Mouse (Mus musculus): ENCODE measurements around the gene Rai14.
"Not testable (repeated sequence)": the region's sequence is repeated elsewhere in the genome, so short reads cannot be mapped to it uniquely, and the experiment has no call there.

Rai14 gene

DNA sequence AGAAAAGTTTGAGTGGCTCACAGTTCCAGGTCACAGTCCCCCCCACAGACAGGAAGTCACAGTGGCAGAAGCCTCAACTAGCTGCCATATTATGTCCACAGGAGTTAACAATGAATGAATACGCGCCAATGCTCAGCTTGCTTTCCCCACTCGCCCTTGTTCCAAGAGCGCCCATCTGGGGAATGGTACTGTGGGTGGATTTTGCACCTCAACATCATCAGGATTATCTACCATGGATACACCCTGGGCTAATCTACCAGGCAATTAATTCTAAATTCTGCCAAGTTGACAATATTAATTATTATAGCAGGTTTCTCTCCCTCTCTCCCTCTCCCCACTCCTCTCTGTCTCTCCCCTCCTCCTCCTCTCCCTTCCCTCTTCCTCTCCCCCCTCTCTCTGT lies 105.3 kb downstream of the Rai14 start:
- in situ Hi-C loops (cut with MseI, MboI), result no loop called here

DNA sequence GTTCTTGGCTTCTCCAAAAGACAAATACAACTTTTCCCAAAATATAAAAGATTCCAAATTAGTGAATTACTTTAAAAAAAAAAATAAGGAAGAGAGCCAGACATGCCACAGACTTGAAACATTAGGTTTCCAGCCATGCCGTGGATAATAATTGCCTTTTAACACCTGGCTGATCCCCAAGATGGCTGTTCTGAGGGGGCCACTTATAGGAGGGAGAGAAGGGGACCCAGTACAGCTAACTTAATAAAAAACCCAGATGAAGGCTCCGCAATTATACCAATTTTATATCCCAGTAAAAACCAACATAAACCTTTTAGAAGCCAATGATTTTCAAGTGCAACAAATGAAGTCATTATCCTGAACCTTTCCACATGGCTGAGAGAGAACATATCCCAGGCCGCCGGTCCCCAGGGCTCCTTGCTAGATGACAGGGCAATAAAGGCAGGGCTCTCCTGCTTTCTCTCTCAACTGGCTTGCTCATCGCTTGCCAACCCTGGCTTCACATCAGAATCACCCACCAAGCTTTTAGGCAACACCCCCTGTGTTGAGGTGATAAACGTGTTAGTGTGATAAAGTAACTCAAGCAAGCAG lies 105.8 kb downstream of the Rai14 start:
- in situ Hi-C loops (cut with MseI, MboI), result no loop called here

DNA sequence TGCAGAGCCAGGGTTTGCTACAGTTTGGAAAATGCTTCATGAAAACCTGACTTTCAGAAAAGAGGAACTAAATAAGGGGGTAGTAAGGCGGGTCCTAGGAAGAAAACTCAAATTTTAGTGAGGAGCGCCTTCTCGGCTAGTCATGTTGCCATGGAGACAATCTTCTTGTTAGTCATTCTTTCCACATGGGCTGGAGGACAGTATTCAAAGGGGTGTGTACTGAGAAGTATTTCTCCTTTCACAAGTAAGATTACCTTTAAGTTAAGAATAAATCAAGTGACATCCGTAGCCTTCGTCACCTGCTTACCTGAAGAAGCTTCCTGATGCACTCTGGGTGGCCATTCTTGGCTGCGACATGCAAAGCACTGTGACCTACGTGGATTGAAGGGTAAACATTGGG lies 115.0 kb downstream of the Rai14 start:
- in situ Hi-C loops (cut with MseI, MboI), result no loop called here

DNA sequence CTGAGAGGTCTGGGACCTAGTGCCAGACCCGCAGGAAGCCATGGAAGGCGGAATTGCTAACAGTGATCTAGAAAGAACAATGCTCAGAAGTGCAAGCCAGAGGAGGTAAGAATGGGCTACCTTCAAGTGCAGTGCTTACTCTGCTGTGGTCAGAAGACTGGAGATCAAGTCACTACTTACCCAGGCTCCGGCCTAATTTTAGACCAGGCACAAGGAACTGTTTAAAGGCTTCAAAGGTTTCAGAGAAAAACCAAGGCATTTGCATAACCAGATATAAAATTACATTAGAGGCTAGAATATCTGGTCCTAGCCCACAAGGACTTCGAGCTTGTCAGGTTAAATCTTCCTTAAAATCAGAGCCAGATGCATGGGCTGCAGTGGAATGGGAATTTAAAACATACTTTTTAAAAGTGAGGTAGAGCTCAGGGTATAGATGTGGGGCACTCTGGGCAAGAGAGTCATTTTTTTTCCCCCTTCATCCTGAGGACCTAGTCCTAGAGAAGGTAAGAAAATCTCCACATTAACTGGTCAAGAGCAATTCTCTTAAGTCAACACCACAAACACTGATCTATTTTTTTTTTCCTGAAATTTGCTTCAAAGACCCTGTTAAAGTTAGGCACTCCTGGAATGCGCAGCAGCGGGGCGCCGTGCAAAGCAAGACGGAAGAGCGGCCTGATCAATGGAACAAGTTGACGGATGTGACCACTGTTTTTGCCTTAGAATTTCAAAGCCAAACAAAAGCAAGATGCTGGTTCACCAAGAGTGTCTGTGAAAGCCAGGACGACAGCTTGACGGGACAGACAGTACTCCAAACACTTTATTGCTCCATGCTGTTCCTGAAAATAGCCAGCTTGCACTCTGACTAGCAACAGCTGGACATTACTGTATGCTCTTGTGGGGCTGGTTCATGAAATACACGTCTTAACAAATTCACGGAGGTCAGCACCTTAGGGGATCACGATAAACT lies 115.9 kb downstream of the Rai14 start:
- in situ Hi-C loops (cut with MseI, MboI), result no loop called here

DNA sequence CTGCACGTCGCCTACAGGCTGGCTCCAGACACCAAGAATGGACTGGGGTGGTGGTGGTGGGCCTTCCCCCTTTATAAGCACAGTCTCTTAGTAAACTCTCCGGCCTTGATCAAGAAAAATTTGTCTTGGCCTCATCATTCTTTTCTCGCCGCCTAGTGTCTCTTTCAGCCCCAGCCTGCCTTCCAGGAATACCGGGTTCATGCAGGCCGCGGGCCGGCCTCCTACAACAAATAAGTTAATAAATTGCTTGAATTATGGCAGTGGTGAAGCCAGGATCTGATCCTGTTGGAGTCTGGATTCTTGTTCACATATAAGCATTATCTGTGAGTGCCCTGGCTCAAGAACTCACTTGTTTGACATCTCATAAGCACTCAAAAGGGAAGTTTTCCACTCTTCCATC lies 117.6 kb downstream of the Rai14 start:
- in situ Hi-C loops (cut with MseI, MboI), result no loop called here

DNA sequence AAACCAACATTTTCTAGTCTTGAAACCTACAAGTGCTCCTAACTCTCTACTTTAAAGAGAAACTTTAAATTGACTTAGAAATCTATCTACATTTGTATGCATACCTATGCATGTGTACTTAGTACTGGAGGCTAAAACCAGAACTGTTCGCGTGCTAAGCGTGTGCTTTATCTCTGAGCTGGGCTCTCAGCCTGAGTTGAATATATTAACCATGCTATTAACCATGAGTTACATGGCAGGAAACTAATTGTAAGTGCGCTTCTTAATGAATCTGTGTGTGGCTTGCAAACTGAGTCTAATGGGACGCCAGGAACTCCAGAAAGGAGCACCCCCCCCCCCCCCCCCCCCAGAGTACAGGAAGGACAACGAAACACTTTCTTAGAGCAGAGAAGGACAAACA lies 119.0 kb downstream of the Rai14 start:
- in situ Hi-C loops (cut with MseI, MboI), result no loop called here

DNA sequence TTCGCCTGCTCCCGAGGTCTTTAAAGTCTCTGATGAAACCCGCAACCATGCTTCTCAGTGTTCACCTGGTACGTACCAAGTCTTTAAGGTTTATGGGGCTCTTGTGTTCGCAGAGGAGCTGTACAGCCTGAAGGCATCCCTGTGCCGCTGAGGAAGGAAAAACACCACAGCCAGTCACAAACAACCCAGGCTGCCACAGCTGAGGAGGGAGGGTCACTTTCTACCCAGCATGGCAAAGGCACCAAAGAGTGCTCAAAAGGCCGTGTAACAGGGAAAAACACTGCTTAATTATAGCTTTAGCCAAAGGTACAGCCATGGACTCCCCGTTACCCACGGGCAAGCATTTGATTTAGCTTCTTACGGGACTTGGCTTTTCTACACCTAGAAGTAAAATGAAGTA lies 119.5 kb downstream of the Rai14 start:
- in situ Hi-C loops (cut with MseI, MboI), result no loop called here

DNA sequence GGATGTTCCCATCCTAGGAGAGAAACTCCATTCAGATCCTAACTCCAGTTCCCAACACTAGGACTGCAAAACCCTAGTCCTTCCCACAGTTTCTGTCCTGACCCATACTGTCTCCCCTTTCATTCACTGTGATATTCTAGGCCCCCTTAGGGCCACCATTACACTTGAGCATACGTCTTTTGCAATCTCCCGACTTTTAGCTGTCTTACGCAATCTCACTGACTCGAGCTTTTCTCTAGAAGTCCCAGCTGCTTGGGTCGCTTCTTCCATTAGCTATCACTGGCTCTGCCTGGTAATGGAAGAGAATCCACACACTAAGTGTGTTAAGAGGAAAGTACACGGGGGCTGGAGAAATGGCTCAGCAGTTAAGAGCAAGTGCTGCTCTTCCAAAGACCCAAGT lies 121.3 kb downstream of the Rai14 start:
- in situ Hi-C loops (cut with MseI, MboI), result no loop called here

DNA sequence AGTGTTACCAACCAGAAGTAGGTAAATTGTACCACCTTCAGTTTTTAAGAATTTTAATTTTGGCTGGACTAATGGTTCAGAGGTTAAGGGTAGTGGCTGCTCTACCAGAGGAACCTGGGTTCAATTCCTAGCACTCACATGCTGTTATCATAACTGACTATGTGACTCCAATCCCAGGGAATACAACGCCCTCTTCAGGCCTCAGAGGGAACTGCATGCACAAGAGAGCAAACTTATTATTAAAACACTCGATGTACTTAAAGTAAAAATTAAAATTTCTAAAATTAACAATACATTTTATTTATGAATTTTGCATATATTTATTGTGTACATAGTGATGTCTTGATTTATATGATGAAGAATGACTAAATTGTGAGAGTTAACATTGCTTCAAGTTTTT lies 127.9 kb downstream of the Rai14 start:
- in situ Hi-C loops (cut with MseI, MboI), result no loop called here

DNA sequence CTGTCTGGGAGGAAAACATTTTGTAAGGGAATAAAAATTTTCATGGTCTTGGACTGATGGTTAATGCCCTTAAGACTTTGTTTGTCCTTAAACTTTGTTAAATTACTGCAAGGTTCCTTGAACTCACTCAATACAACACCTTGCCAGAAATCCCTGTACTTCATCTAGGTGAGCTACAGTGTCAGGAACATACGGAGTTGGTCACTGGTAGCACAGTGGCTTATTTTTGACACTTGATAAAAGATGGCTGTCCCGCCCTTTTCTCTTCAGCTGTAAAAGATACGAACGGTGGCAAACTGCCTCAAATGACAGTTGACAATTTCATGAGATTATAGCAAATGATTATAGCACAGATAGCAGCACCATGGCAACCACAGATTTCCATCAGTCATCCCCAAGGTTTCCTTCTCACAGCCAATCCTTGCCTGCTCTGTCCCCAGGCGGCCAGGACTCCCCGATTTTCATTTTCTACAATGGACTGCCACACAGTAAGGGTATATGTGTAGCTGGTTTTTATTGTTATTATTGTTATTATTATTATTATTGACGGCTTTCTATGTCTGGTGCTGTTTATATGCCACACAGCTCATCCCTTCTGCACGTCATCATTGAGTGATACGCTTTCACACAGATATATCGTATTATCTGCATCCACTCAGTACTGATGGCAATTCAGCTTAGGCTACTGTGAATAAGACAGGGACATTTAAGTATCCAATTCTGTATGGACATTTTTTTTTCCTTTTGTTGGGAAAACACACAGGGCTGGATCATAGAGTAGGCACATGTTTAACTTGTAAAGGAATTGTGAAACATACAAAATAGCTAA lies 129.9 kb downstream of the Rai14 start:
- in situ Hi-C loops (cut with MseI, MboI), result no loop called here

DNA sequence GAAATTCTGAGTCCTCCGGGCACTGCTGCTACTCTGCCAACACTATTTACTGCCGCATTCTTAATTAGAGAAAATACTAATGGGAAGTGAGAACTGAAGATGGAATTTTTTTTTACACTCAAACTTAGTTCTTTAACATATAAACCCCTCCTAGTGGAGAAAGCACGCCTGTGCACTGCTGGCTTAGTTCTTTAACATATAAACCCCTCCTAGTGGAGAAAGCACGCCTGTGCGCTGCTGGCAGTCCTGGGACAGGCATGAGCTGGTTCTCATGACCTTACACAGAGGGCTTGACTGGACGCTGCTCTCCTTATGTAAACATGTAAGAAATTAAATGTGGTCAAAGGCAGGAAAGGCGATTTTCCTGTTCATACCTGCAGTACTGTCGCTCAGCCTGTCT lies 131.0 kb downstream of the Rai14 start:
- in situ Hi-C loops (cut with MseI, MboI), result no loop called here

DNA sequence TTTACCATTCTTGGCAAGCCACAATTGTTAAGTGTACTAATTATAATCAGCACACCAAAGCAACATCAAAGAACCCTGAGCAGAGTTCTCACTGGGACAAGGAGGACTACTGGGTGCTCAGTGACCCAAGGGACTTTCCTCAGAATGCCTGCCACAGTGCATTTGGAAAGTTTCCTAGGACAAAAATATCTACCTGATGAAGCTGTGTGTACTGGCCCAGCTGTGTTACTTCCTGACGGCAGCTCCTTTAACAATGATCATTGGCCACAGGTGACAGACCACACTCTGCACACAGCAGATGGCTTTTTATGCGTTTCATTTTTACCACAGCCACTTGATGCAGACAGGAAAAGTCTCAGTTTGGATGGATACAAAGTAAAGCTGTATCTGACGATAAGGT lies 135.3 kb downstream of the Rai14 start:
- in situ Hi-C loops (cut with MseI, MboI), result no loop called here

DNA sequence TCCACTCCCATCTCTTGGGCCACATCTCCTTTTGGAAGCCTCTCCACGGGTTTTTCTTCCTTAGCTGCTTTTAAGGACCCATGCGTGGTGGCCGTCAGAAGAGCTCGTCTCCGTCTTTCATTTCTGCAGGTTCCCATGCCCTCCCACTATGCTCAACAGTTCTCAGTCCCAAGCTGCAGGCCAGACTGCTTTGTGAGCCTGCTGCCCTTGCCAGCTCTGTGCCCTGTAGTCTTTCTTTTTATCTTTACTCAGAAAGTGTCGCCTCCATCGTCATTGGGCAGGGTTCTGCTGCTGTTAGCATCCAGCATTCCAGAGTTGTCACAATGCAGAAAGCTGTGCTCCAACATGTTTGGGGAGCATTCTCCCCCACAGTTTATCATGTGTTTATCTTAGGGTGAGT lies 147.9 kb downstream of the Rai14 start:
- in situ Hi-C loops (cut with MseI, MboI), result no loop called here

DNA sequence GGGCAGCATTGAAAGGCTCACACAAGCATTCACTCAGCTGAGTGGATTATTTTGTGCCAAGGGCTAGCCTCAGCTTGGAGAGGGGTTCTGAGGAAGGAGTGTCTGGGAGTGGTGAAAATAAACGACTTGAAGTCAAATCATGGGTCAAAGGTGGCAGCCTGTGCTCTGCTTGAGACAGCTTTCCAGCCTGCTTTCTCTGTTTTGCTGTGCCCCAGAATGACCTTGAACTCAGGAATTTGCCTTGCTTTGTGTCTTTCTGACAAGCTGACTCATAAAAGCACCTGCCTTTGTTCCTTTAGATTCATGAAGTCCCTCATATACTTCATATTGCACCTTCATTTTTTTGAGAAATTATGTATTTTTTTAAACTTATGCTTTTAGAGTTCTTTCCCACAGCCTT lies 150.2 kb downstream of the Rai14 start:
- in situ Hi-C loops (cut with MseI, MboI), result no loop called here

DNA sequence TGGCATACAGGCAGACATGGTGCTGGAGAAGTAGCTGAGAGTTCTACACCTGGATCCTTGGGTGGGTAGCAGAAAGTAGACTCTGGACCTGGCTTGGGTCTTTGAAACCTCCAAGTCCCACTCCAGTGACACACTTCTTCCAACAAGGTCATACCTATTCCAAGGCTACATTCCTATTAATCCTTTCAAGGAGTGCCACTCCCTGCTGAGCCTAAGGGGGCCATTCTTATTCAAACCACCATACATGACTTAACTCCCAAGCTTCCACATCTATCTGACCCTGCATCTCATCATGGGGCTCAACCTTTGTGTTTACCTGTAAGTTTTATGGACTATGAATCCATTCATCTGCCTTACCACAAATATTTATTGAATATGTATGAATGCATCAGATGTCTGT lies 152.1 kb downstream of the Rai14 start:
- in situ Hi-C loops (cut with MseI, MboI), result no loop called here

DNA sequence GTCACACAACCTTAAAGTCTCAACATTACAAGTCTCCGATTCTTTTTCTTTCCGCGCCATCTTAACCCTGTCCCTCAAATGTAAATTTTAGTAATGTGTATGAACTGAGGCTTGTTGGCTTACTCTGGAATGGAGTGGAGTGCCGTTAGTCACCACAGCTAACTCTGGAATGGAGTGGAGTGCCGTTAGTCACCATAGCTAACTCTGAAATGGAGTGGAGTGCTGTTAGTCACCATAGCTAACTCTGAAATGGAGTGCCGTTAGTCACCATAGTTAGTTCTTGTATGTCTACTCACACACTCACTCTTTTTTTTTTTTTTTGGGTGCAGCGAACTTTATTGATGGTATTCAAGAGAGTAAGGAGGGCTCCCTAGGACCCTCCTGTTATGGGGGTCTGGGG lies 154.4 kb downstream of the Rai14 start:
- in situ Hi-C loops (cut with MseI, MboI), result no loop called here

DNA sequence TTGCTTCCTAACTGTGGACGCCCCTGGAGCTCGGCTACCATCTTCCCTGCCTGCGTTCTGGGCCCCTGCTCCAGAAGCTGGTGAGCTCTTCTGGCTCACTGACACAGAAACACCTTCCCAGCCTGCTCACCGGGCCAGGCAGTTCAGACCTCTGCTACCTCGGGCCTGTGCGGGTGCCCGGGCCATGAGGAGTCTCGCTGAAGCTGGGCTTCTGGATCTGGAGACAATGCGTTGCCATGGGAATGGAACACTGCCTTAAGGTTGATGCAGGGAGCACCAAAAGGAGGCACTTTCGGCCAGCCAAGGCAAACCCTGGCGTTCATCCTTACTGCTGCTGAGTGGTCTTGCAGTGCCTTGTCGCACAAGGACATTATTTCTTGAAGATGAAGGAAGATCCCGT lies 156.0 kb downstream of the Rai14 start, which contains the start of gene Ttc23l:
Gene Ttc23l (minus strand): TSS at position 204 of the 400 bp plus-strand sequence.
- in situ Hi-C loops (cut with MseI, MboI), result no loop called here

DNA sequence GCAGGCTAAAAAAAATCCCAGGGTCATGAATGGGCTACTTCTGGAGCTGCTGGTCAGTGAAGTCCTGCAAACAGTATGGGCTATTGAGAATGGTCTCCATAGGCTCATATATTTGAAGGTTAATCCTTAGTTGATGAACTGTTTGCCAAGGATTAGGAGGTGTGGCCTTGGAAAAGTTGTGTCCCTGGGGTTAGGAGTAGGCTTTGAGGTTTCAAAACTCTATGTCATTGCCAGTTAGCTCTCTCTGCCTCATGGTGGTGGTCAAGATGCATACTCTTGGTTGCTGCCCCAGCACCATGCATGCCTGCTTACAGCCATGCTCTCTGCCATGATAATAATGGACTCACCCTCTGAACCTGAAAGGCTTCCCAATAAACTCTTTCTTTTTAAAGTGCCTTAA lies 160.1 kb downstream of the Rai14 start:
- in situ Hi-C loops (cut with MseI, MboI), result no loop called here

DNA sequence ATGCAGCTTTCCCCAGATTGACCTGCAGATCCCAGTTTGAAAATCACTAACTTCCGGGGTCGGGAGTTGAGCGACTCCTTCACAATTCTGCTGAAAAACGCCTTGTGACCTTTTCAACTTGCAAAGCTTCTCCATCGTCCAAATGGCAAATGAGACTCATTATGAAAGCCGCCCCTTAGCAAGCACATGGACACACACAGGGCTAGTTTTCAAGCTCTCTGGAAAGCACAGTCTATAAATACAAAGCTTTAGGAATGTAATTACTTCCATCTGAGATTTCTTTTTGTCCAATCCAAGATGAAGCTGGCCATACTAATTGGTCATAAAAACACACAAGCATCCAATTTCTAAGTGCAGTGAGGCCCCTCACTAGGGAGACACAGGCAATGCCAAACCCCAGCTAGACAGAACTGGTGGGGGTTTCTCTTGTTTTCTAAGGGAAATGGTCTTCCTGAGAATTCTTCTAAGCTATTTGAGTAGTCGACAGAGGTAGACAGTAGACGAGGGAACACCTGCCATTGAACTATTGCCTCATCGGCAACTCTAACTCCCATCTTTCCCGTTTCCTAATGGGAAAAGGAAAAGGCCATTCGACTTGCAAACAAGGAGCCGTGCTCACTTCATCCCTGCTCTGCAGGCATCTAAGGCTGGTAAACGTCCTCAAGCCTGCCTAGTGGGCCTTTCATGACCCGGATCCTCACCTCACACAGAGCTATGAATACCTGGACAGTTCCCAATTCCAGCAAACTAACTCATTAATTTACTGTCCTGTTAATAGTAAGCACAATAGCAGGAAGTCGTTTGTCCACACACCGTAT lies 173.9 kb downstream of the Rai14 start:
- in situ Hi-C loops (cut with MseI, MboI), result no loop called here

DNA sequence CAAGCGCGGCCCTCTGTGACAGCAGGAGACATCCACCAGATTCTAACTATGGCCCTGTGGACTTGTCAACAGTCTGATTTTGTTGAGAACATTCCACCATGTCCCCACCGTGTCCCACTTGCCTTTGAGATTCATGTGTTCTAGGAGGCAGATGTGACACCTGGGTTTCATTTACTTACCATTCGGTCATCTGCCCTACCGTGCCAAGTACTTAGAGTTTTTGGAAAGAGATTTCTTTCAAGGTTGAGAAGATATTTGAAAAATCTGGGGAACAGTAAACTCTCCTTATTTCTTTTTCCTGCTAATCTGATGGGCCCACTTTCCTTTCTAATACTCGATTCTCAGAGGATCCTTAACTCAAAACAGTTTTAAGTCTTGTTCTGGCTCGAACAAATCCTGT lies 178.5 kb downstream of the Rai14 start:
- in situ Hi-C loops (cut with MseI, MboI), result no loop called here

DNA sequence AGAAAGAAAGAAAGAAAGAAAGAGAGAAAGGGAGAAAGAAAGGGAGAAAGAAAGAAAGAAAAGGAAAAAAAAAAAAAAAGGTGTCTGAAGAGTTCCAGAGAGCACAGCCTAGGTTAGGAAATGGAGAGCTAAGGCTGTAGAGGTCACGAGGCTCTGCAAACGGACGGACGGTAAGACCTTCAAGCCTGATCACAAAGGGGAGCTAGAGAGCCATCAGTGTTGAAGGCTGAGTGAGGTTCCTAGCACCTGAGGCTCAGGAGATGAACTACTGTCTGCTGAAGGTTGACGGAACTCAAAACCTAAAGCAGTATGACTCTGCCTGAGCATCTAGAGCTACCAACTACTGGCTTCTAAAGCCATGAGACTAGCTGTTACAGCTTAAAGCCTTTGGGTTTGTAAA lies 179.8 kb downstream of the Rai14 start:
- in situ Hi-C loops (cut with MseI, MboI), result no loop called here

DNA sequence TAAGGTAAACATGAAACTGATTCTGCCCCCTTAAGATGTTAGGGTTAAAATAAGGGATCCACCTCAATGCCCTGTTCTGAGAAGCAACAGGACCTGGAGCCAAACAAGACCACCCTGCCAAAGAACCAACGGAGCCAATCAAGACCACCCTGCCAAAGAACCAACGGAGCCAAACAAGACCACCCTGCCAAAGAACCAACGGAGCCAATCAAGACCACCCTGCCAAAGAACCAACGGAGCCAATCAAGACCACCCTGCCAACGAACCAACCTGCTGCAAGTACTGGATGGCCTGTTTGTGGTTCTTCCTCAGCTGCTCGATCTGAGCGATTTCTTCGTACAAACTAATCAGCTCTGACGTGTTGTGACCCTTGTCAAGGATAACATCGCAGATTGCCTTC lies 181.1 kb downstream of the Rai14 start:
- in situ Hi-C loops (cut with MseI, MboI), result not testable (repeated sequence)

All from mouse trophoblast stem cell (cell line).